Mouse (Mus musculus) testis, postnatal 10 days (tissue): ENCODE measurements at regions not wholly inside any gene's neighbourhood (a gene's known extent, or its start where the extent isn't known, plus 50 kb on each side); places are given as distances from the start of the nearest gene placed in this dataset.

Experiments
- DNase-seq: peaks from one replicate; pipeline ENCODE4 v3.0.0; 2021; ENCODE audit warnings: low spot score

GRCm38 (mm10) chr6:118330496-118330895 is 88.8 kb downstream of the Bms1 start:
- no peak for DNase-seq

- DNase-seq = no peak
These were observed 91.8 kb downstream of the Bms1 start for GRCm38 (mm10) chr6:118327458-118327857.

GRCm38 (mm10) chr6:118325681-118326080 is 93.6 kb downstream of the Bms1 start:
- DNase-seq = no peak

GRCm38 (mm10) chr6:118324559-118324958 is 94.7 kb downstream of the Bms1 start:
- no peak for DNase-seq

GRCm38 (mm10) chr6:118323052-118323451 is 96.2 kb downstream of the Bms1 start:
- no peak for DNase-seq

- no peak for DNase-seq
These were observed 96.6 kb downstream of the Bms1 start for GRCm38 (mm10) chr6:118322631-118323030.

- no peak for DNase-seq
These were observed 97.2 kb downstream of the Bms1 start for GRCm38 (mm10) chr6:118322061-118322460.

GRCm38 (mm10) chr6:118320021-118320525 is 99.2 kb downstream of the Bms1 start:
- no peak for DNase-seq

- no peak for DNase-seq
These were observed 103.4 kb downstream of the Bms1 start for GRCm38 (mm10) chr6:118315881-118316280.

- DNase-seq = no peak
These were observed 104.2 kb downstream of the Bms1 start for GRCm38 (mm10) chr6:118314941-118315687.

GRCm38 (mm10) chr6:118311081-118311480 is 108.2 kb downstream of the Bms1 start:
- DNase-seq = peak; percentile 32

- DNase-seq = peak; percentile 44
These were observed 109.4 kb downstream of the Bms1 start for GRCm38 (mm10) chr6:118309923-118310322.

GRCm38 (mm10) chr6:118308586-118308985 is 110.7 kb downstream of the Bms1 start:
- DNase-seq = no peak

- DNase-seq = no peak
These were observed 110.0 kb upstream of the Ret start for GRCm38 (mm10) chr6:118307481-118307880.

- DNase-seq = no peak
These were observed 107.7 kb upstream of the Ret start for GRCm38 (mm10) chr6:118305209-118305608.

GRCm38 (mm10) chr6:118302783-118303350 is 105.3 kb upstream of the Ret start:
- no peak for DNase-seq

- no peak for DNase-seq
These were observed 104.6 kb upstream of the Ret start for GRCm38 (mm10) chr6:118301880-118302782.

- no peak for DNase-seq
These were observed 103.3 kb upstream of the Ret start for GRCm38 (mm10) chr6:118300781-118301180.

- no peak for DNase-seq
These were observed 100.1 kb upstream of the Ret start for GRCm38 (mm10) chr6:118297576-118297975.

- no peak for DNase-seq
These were observed 96.5 kb upstream of the Ret start for GRCm38 (mm10) chr6:118293986-118294385.

- DNase-seq = no peak
These were observed 95.4 kb upstream of the Ret start for GRCm38 (mm10) chr6:118292928-118293327.

- no peak for DNase-seq
These were observed 94.8 kb upstream of the Ret start for GRCm38 (mm10) chr6:118292272-118292671.

GRCm38 (mm10) chr6:118291426-118291825 is 93.9 kb upstream of the Ret start:
- DNase-seq = no peak
